Mouse (Mus musculus) ES-Bruce4 (cell line): ENCODE data around the gene Lpar3.

ENCODE experiments used
- CTCF ChIP-seq: IDR thresholded peaks from one replicate; pipeline ENCODE4 v1.8.1; 2011; ENCODE audit warnings: low read depth, low read length
- EP300 ChIP-seq: IDR thresholded peaks from 2 replicates; pipeline ENCODE4 v1.6.1; 2011; ENCODE audit warnings: low read depth, low read length; ENCODE audit not compliant: insufficient read depth
- POLR2A ChIP-seq: IDR thresholded peaks from one replicate; pipeline ENCODE4 v1.8.1; 2011; ENCODE audit warnings: low read length; ENCODE audit not compliant: insufficient read depth

GRCm38 (mm10) chr3:146316293-146316692 lies 95.5 kb downstream of the Lpar3 start:
- no peak for TF ChIP-seq CTCF
- TF ChIP-seq POLR2A, result no peak
- TF ChIP-seq EP300, result no peak
